Mouse (Mus musculus) heart, postnatal 4 days (tissue): ENCODE results near the gene Gps2. TPM values are rescaled to one million over a fixed set of nuclear protein-coding genes. Genes with fewer than 3 reads are reported as not detected.
A peak's percentile ranks its signal among the peaks of the same experiment; 100 is the strongest.
"Not testable (repeated sequence)": the region's sequence is repeated elsewhere in the genome, so short reads cannot be mapped to it uniquely, and the experiment has no call there.

Experiments used
- DNase-seq: peaks from one replicate; pipeline ENCODE4 v3.0.0; 2021
- total RNA-seq, 2 experiments: library from RNA; stranded (reverse); gene quantifications; 2 replicates each; pipeline ENCODE4 v1.2.3; 2021

Gene Gps2
- total RNA-seq, 2 experiments from 2014 or later, result 29.6 to 33.0 TPM

- peak; percentile 35 for DNase-seq
Measured at GRCm38 (mm10) chr11:69936714-69937347, 23.1 kb downstream of the Gps2 start.

DNA sequence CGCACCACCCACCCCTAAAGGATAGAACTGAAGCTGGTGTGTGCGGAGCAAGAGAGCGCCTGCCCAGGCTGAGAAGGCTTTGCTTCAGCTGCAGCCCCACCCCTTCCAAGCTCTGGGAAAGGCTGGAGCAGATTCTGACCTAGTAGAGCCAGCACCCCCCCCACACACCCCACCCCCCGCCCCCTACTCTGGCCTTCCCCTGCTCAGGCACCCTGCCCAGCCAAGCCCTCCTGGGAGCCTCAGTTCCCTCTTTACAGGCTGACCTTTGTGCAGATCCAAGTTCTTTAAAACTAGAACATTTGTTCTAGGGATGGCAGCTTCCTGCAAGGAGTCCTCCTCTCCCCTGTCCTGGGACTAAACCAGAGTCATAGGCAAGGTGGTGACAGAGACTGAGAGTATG lies 23.7 kb downstream of the Gps2 start:
- DNase-seq, result peak; percentile 69

- no peak for DNase-seq
Measured at GRCm38 (mm10) chr11:69937834-69938233, 24.1 kb downstream of the Gps2 start.

- no peak for DNase-seq
Measured at GRCm38 (mm10) chr11:69938401-69938979, 24.8 kb downstream of the Gps2 start.

DNA sequence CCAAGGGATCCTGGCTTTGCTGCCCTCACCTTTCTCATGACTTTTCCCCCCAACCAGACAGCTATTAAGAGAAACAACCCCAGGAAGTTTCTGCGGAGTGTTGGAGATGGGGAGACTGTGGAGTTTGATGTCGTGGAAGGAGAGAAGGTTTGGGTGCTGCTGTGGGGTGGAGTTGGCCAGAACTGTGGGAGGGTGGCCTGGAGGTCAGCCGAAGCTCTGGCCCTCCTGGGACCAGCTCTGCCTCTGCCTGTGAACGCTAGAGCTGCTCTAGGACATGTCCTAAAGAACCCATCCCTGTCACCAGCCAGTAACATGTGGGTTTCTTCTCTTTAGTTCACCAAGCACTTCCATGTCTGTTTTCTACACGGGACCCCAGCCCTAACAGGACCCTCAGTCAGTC lies 25.5 kb downstream of the Gps2 start:
- no peak for DNase-seq

- DNase-seq, result no peak
Measured at GRCm38 (mm10) chr11:69939731-69940130, 26.0 kb downstream of the Gps2 start.

GRCm38 (mm10) chr11:69940962-69941361 lies 27.3 kb downstream of the Gps2 start:
- DNase-seq, result no peak

GRCm38 (mm10) chr11:69945216-69945615 lies 31.5 kb downstream of the Gps2 start:
- no peak for DNase-seq

GRCm38 (mm10) chr11:69945997-69946891 lies 32.6 kb downstream of the Gps2 start:
- DNase-seq, result no peak

DNA sequence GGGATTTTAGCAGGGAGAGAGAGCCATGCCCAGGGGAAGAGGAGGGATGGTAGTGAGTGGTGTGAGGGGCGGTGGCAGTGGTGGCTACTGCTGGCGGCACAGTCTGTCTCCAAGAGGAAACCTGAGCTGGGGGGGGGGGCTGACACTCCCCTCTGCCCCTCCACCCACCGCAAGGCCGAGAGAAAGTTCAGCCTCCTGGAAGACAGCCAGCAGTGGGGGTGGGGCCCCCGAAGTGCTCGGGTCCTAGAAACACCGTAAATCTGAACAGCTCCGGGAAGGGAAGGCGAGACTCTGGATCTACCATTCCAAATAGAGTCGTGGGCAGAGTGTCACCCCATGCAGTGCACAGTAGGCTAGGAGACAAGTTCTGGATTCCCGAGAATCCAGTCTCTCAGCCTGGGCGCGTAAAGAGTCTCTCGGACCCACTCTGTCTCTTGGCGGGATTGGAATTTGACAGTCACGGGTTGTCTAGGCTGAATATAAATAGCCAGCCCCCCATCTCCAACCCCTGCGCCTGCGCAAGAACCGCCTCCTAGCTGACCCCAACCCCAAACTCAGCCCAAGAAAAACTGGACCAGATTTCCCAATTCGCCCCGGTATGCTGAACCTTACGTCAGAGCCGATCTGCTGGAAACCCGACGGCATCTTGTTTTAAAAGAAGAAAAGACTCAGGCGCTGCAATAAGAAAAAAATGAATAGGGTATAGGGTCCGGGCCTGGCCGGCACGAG lies 33.8 kb downstream of the Gps2 start:
- peak; percentile 86 for DNase-seq

DNA sequence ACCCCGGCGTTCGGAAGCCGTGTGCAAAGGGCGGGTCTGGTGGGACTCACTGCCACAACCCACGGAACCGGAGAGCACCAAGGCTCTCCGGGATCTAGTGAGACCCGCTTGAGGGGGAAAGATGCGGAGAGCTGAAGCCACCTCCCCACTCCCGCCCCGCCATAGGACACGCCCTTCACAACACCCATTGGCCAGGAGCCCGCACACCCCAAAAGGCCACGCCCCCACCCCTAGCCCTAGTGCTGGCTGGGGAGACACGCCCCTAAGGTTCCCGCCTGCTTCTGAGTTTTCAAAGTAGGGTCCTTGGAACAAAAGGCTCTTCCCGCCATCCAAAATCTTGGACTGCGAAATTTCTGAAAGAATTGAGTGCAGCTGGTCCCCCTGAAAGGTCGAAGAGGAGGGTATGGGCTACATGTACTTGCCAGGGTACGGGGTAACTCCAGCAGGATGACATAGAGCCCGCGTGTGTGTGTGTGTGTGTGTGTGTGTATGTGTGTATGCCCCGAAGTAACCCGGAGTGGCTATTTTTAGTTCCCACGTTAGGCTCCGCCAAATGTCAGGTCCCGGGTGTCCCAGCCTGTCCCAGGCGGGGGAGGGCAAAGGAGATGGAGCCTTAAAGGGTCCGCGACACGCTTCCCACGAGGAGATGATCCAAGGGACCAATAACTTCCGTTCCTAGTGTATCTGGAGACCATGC lies 34.5 kb downstream of the Gps2 start, which contains the start of gene Slc2a4:
Gene Slc2a4 (minus strand): TSS at position 123 of the 697 bp plus-strand sequence.
- DNase-seq, result peak; percentile 98

DNA sequence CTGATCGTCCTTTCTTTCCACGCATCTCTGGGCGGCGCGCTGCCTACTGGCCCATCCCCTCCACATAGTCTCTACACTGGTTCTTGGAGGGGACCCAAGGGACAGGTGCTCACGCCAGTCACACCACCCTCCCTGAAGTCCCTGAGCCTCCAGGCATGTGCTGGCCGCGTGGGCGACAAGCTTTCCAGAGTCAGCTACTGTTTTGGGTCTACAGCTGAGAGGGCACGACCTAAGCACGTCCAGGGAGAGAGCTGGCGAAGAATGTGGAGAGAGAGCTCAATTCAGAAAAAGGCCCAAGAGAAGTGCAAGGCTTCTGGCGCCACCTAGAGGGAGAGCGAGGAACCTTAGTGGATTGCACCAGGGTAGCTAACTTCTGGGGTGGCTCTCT lies 35.1 kb downstream of the Gps2 start:
- DNase-seq, result peak; percentile 95

DNA sequence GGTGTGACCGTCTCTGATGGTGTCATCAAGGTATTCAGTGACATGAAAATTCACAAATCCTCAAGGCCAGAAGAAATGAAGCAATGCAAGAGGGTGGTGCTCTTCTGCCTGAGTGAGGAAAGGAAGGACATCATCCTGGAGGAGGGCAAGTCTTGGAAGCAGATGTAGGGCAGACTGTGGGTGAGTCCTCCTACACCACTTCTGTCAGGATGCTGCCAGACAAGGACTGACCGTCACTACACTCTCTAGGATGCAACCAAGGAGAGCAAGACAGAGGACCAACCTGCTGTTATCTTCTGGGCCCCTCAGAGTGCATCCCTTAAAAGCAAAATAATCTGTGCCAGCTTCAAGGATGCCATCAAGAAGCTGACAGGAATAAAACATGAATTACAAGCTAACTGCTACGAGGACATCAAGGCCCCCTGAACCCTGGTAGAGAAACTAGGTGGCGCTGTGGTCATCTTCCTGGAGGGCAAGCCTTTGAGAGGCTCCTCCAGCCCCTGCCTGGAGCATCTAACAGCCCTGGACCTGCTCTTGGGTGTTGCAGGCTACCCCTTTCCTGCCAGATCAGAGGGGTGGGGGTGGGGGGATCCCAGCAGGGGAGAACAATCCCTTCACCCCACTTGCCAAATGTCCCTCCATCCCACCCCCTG lies 37.2 kb downstream of the Gps2 start:
- peak; percentile 38 for DNase-seq

- no peak for DNase-seq
Measured at GRCm38 (mm10) chr11:69952274-69952673, 38.6 kb downstream of the Gps2 start.

- no peak for DNase-seq
Measured at GRCm38 (mm10) chr11:69953267-69953915, 39.7 kb downstream of the Gps2 start.

DNA sequence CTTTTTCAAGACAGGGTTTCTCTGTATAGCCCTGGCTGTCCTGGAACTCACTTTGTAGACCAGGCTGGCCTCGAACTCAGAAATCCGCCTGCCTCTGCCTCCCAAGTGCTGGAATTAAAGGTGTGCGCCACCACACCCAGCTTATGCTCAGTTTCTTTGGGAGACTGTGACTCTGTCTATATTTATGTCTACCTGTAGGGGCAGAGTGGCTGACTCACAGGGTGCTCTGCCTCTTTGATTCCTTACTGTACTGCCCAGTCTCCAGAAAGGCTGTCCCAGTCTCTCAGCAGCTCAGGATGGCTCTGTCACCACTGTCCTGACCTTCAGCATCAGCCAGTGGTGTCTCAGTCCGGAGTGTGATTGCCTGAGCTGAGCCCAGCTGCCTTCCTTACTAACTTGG lies 41.9 kb downstream of the Gps2 start:
- not testable (repeated sequence) for DNase-seq

DNA sequence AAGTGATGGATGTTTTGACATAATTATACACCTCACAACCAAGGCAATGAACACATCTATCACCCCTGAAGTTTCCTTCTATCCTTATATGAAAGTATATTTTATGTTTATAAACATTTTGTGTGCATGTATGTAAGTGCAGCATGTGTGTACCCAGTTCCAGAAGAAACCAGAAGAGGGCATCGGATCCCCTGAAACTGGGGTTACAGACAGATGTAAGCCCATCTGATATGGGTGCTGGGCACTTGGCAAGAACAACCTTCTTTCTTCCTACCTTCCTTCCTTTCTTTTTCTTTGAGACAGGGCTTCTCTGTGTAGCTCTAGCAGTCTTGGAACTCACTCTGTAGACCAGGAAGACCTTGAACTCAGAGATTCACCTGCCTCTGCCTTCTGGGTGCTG lies 42.5 kb downstream of the Gps2 start:
- no peak for DNase-seq

- DNase-seq, result no peak
Measured at GRCm38 (mm10) chr11:69960616-69961015, 46.9 kb downstream of the Gps2 start.

- DNase-seq, result no peak
Measured at GRCm38 (mm10) chr11:69961841-69962240, 48.2 kb downstream of the Gps2 start.

DNA sequence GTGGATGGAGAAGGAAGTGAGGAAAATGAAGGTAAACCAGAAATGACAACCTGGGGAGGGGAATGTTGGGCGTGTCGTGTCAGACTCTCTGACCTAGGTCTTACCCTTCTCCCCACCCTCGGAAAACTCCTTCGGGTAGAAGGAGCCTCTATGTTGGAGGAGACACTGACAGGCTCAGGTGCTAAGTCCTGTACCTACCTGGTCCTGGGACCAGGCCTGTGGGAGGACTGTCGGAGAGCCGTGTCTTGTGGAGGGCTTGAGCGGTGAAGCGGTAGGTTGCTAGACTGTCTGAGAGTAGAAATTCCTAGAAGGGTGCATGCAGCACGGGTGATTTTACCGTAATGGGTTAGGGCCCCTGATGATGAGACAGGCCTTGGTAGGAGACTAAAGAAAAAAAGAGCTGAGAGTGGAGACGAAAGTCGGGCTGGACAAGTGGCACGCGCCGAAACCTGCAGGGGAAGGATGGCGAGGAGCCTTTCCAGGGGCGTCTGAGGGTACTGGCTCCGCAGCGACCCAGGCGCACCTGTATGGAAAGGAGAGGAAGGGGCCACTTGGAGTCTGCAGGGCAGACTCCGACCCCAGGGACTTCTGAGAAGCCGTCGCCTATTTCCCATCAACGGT lies 51.1 kb downstream of the Gps2 start, which contains the start of gene Cldn7:
Gene Cldn7 (plus strand): TSS at position 130 of the 621 bp plus-strand sequence.
- DNase-seq, result no peak
